Mouse (Mus musculus) A20 (cell line): Measurements from ENCODE around the gene Tepp.

Experiments used
- DNase-seq: peaks from one replicate; pipeline ENCODE4 v3.0.0-alpha.2; 2011; ENCODE audit warnings: low read depth, low spot score

Gene Tepp

DNA sequence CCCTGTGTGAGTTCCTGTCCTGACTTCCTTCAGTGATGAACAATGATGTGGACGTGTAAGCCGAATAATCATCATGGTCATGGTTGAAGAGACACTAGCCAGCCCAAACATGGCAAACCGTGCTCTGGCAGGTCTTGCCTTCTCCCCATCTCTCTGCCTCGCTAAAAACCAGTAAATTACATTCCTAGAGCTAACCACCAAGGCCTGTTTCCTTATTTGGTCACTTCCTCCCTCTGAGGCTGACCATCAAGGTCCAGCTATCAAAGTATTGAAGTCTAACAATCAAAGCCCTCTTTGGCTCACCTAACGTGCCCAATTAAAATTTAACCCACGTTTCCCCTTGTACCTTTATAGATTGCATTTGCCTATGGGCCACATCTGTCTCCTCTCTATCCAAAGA lies 51.9 kb downstream of the Tepp start:
- no peak for DNase-seq

DNA sequence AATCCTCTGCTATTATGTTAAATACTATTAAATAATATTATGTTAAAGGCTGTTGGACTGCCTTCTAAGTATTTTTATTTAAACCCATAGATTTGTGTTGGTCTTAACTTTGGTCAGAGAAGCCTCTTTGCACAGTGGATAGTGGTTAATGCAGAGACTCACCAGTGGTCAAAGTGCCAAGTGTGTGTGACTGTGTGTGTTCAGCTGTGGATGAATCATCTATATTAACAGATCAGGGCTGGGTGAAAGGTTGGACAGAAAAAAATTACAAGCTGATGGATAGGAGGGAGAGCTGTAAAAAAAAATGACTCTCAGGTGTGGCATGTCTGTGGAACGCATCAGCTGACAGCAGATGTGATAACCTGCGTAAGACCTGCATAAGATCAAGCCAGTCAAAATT lies 53.5 kb downstream of the Tepp start:
- DNase-seq: no peak

DNA sequence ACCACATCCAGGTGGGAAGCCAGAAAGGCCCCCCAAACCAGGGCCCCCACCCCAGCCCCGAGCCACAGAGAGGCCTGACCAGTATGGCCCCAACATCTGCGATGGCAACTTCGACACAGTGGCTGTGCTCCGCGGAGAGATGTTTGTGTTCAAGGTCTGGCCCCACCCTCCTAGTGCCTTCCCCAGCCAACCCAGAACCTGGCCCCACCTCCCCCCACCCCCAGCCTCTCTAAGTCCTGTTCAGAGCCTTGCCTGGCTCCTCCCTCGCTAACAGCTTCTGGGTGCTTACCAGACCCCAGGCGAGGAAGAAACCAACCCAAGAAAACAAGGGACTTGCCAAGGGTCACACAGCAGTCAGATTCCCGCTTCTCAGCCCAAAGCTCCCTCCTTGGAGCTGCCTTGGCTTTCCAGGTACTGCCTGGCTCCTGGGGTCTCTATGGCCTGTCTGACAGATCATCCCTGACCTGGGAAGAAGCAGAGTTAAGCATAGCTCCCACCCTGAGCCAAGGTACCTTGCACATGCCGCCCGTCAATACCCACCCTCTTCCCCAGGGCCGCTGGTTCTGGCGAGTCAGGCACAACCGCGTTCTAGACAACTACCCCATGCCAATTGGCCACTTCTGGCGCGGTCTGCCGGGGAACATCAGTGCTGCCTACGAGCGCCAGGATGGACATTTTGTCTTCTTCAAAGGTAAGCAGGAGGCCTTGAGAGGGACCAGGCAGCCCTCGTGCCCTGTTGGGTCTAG lies 59.4 kb downstream of the Tepp start:
- no peak for DNase-seq

DNA sequence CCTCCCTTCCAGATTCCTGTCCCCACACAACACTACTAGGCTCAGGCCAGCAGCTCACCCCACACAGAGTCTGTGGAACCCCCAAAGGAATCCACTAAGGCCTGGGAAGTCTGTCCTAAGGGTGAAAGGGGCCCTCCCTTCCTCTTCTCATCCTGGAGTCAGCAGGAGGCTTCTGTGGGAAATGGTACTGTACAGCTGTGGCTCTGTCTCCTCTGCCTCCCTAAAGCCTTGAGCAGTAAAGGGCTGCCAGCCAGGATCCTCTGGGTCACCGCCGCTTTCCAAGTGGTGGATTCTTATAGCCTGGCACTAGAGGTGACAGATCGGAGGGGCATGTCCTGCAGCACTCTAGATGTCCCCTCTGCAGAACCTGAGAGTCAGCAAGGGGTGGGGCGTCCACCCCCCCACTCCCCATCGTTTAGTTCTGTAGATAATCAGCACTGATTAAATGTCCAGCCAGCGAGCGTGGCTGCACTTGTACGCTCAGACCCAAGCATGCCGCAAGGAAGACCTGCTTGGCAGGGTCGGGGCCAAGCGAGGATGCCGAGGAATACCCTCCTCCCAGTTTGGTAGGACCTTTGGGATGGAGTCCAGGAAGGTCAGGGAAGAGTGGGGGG lies 63.1 kb downstream of the Tepp start:
- no peak for DNase-seq

DNA sequence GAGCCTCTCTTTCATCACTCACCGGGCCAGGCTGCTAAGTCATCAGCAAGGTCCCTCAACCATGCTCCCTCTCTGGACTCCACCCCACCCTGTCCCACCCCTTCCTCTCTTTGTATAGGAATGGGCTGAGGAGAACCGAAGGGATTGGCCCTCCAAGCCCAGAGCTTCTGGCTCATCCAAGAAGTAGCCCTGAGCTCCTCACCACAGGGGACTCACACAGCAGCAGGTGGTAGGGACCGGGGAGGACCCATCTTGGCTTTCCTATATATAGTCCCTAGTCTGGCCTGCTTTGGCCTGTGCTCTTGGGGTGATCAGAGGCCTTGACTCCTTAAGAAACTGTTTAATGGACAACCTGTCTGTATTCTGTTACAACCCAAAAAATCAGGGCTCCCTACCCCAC lies 64.1 kb downstream of the Tepp start:
- no peak for DNase-seq

DNA sequence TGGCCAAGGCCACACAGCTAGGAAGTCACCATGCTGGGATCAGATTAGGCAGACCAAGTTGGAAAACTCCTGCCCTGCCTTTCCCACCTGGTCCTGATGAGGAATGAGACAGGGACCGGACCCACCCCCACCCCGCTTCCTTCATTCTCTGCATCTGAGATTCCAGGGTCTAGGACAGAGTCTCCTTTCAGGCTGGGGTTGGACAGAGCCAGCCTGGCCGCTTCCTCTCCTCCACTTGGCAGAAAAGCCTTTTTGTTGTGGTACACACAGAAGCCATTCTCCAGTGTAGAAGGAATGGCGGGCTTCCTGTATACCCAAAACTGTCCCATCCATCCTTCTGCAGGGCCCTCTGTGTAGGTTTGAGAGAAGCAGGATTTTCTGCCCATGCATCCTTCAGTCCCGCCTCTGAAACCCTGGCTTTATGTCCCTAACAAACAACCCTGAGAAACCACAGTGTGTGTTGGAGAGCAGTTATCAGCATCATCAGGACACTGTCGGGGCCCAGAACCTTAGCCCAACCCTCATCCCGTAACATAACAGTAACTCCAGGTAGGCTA lies 65.1 kb downstream of the Tepp start:
- no peak for DNase-seq
